Mouse (Mus musculus): ENCODE data around the gene Trmt44. TPM values are rescaled to one million over a fixed set of nuclear protein-coding genes. Genes with fewer than 3 reads are reported as not detected.

The Trmt44 gene
- polyA plus RNA-seq, 1 experiment = 10.2 TPM

DNA sequence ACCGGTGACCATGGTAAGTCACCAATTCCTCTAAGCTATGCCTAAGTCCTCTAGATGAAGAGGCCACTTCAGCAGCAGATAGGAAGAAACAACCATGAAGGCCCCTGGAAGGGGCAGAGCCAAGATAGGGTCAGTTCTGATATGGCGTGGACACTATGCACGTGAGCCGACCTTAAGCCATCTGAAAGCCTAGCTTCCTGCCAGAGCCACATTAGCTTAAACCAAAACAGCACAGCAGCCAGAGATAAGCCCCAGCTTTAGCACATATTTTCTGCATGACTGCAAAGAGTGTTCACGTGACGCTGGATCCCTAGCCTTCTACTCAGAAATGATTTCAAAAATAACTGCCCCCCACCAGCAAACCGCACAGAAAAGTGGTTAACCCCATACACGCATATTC is 15.4 kb downstream of the Trmt44 start:
- Histone ChIP-seq H3K9ac (ENCODE audit: low read depth, poor library complexity, severe bottlenecking) (no peak overlapping the region), H3K27me3 (ENCODE audit: control insufficient read depth, insufficient read depth, low read length, poor library complexity, severe bottlenecking) (no peaks in the 10 kb centered on the region), H3K9me3 (replicated peaks; ENCODE audit: control insufficient read depth, insufficient read depth, low read length, poor library complexity, severe bottlenecking) (no peaks in the 10 kb centered on the region), H3K4me1 (ENCODE audit: control insufficient read depth, insufficient read depth, low read length) (no peaks in the 10 kb centered on the region), H3K36me3 (ENCODE audit: control insufficient read depth, insufficient read depth, low read length, poor library complexity, severe bottlenecking) (peaks cover 10% of the 10 kb centered on the region), H3K4me3 (ENCODE audit: low read depth, low read length) (no peak overlapping the region), H3K27ac (ENCODE audit: insufficient read depth, low read length) (no peak overlapping the region)
- no peak for TF ChIP-seq CTCF (IDR thresholded peaks at IDR 0.05; ENCODE audit: low read depth, low read length)
- no peak for TF ChIP-seq EP300 (IDR thresholded peaks at IDR 0.05; ENCODE audit: insufficient read depth, low read depth, low read length)

- no peaks in the 10 kb centered on the region for H3K4me1 ChIP-seq (ENCODE audit: control insufficient read depth, insufficient read depth, low read length)
- no peak overlapping the region for H3K27ac ChIP-seq (ENCODE audit: insufficient read depth, low read length)
- peaks cover 10% of the 10 kb centered on the region; the same call in 1 of the 2 replicates for H3K36me3 ChIP-seq (ENCODE audit: control insufficient read depth, insufficient read depth, low read length, poor library complexity, severe bottlenecking)
- no peaks in the 10 kb centered on the region for H3K9me3 ChIP-seq (replicated peaks; ENCODE audit: control insufficient read depth, insufficient read depth, low read length, poor library complexity, severe bottlenecking)
- no peaks in the 10 kb centered on the region for H3K27me3 ChIP-seq (ENCODE audit: control insufficient read depth, insufficient read depth, low read length, poor library complexity, severe bottlenecking)
- no peak overlapping the region for H3K4me3 ChIP-seq (ENCODE audit: low read depth, low read length)
- H3K9ac ChIP-seq (ENCODE audit: low read depth, poor library complexity, severe bottlenecking) = no peak overlapping the region
- TF ChIP-seq CTCF (IDR thresholded peaks at IDR 0.05; ENCODE audit: low read depth, low read length) (peak; percentile 36), EP300 (IDR thresholded peaks at IDR 0.05; ENCODE audit: insufficient read depth, low read depth, low read length) (no peak)
Measured at GRCm38 (mm10) chr5:35557946-35558621, 16.8 kb downstream of the Trmt44 start.

GRCm38 (mm10) chr5:35556393-35556792 is 18.5 kb downstream of the Trmt44 start:
- TF ChIP-seq POLR2A (IDR thresholded peaks at IDR 0.05; ENCODE audit: insufficient read depth, low read length) (no peak), EP300 (IDR thresholded peaks at IDR 0.05; ENCODE audit: insufficient read depth, low read depth, low read length) (no peak), CTCF (IDR thresholded peaks at IDR 0.05; ENCODE audit: low read depth, low read length) (no peak)
- H3K9me3 ChIP-seq (replicated peaks; ENCODE audit: control insufficient read depth, insufficient read depth, low read length, poor library complexity, severe bottlenecking) = no peaks in the 10 kb centered on the region
- H3K4me3 ChIP-seq (ENCODE audit: low read depth, low read length) = no peak overlapping the region
- H3K4me1 ChIP-seq (ENCODE audit: control insufficient read depth, insufficient read depth, low read length) = no peaks in the 10 kb centered on the region
- H3K9ac ChIP-seq (ENCODE audit: low read depth, poor library complexity, severe bottlenecking) = no peak overlapping the region
- no peaks in the 10 kb centered on the region; the same call in 1 of the 2 replicates for H3K36me3 ChIP-seq (ENCODE audit: control insufficient read depth, insufficient read depth, low read length, poor library complexity, severe bottlenecking)
- no peaks in the 10 kb centered on the region for H3K27me3 ChIP-seq (ENCODE audit: control insufficient read depth, insufficient read depth, low read length, poor library complexity, severe bottlenecking)
- no peak overlapping the region for H3K27ac ChIP-seq (ENCODE audit: insufficient read depth, low read length)

GRCm38 (mm10) chr5:35552838-35553539 is 21.9 kb downstream of the Trmt44 start:
- Histone ChIP-seq H3K9ac (ENCODE audit: low read depth, poor library complexity, severe bottlenecking) (no peak overlapping the region), H3K27me3 (ENCODE audit: control insufficient read depth, insufficient read depth, low read length, poor library complexity, severe bottlenecking) (no peaks in the 10 kb centered on the region), H3K36me3 (ENCODE audit: control insufficient read depth, insufficient read depth, low read length, poor library complexity, severe bottlenecking) (no peaks in the 10 kb centered on the region; the same call in 1 of the 2 replicates), H3K9me3 (replicated peaks; ENCODE audit: control insufficient read depth, insufficient read depth, low read length, poor library complexity, severe bottlenecking) (no peaks in the 10 kb centered on the region), H3K27ac (ENCODE audit: insufficient read depth, low read length) (no peak overlapping the region), H3K4me3 (ENCODE audit: low read depth, low read length) (no peak overlapping the region), H3K4me1 (ENCODE audit: control insufficient read depth, insufficient read depth, low read length) (no peaks in the 10 kb centered on the region)
- no peak for TF ChIP-seq EP300 (IDR thresholded peaks at IDR 0.05; ENCODE audit: insufficient read depth, low read depth, low read length)
- no peak for TF ChIP-seq CTCF (IDR thresholded peaks at IDR 0.05; ENCODE audit: low read depth, low read length)
- no peak for TF ChIP-seq POLR2A (IDR thresholded peaks at IDR 0.05; ENCODE audit: insufficient read depth, low read length)

DNA sequence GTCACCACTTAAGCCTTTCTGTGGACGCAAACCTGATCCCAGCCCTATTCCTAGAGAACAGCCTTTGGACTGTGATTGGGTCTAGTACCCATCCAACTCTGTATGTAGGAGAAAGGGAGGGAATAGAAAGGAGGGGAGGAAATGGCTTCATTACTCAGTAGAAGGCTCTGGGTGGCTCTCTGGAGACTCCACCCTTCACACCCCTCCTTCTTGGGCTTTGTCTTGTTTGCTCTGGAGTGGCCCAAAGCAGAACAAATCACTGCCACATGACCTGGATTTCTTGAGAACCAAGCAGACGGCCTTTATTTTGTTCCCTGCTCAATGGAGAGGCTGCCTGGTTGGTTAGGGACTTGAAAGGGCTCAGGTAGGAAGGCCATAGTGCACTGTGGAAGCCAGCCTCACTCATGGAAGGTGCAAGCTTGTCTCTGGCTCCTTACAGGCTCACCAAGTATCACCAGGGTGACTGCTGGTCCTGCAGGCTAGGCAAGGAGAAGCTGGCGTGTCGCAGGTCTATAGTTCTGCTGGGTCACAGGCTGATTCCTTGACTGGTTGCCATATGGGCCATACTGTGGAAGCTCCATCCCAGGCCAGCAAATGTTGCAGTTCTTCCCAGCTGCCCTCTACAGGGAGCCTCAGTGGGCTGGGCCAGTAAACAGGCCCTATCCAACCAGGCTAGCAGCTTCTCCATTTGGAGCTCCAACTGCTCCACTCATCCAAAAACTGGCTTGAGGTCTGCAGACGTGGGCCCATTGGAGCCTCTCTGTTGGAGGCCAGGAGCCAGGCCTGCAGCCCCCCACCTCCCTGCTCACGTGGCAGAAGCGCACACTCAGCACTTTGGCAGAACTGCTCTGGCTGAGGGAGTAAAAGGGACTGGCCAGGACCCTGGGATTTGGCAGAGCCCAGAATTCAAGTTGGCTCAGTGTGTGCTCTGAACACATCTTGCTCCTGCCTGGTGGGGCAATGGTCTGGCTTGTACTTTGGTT is 22.7 kb downstream of the Trmt44 start:
- no peak for TF ChIP-seq POLR2A (IDR thresholded peaks at IDR 0.05; ENCODE audit: insufficient read depth, low read length)
- no peak for TF ChIP-seq CTCF (IDR thresholded peaks at IDR 0.05; ENCODE audit: low read depth, low read length)
- TF ChIP-seq EP300 (IDR thresholded peaks at IDR 0.05; ENCODE audit: insufficient read depth, low read depth, low read length) = no peak
- H3K27ac ChIP-seq (ENCODE audit: insufficient read depth, low read length) = no peak overlapping the region
- H3K9ac ChIP-seq (ENCODE audit: low read depth, poor library complexity, severe bottlenecking) = no peak overlapping the region
- H3K4me3 ChIP-seq (ENCODE audit: low read depth, low read length) = no peak overlapping the region
- no peaks in the 10 kb centered on the region for H3K9me3 ChIP-seq (replicated peaks; ENCODE audit: control insufficient read depth, insufficient read depth, low read length, poor library complexity, severe bottlenecking)
- no peaks in the 10 kb centered on the region for H3K27me3 ChIP-seq (ENCODE audit: control insufficient read depth, insufficient read depth, low read length, poor library complexity, severe bottlenecking)
- no peaks in the 10 kb centered on the region for H3K4me1 ChIP-seq (ENCODE audit: control insufficient read depth, insufficient read depth, low read length)
- no peaks in the 10 kb centered on the region for H3K36me3 ChIP-seq (ENCODE audit: control insufficient read depth, insufficient read depth, low read length, poor library complexity, severe bottlenecking)

Measured in ES-Bruce4 (cell line).